Mouse (Mus musculus): ENCODE measurements around the gene Vsig10l.

Gene Vsig10l

DNA sequence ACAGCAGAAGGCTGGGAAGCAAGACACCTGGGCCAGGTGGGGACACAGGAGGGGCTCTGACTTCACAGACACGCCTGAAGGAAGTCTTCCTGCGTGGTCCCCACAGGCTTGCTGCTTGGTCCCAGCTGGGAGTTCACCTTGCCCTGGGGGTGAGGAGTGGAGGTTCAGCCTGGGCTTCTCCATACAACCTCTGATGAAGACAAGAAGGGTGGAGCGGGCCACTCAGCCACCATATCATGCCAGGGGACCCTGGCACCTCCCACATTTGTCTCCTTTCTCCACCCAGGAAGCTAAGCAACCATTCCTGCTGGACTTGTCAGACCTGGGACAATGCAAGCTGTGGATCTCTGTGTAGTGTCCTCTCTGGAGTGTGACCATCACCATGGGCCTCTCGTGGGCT, at the start of gene Vsig10l:
Gene Vsig10l (plus strand): TSS at position 301 of the 400 bp plus-strand sequence.
- no peak for DNase-seq

- DNase-seq, result no peak
Observed at GRCm38 (mm10) chr7:43417298-43417697, 45.7 kb upstream of the Vsig10l start.

DNA sequence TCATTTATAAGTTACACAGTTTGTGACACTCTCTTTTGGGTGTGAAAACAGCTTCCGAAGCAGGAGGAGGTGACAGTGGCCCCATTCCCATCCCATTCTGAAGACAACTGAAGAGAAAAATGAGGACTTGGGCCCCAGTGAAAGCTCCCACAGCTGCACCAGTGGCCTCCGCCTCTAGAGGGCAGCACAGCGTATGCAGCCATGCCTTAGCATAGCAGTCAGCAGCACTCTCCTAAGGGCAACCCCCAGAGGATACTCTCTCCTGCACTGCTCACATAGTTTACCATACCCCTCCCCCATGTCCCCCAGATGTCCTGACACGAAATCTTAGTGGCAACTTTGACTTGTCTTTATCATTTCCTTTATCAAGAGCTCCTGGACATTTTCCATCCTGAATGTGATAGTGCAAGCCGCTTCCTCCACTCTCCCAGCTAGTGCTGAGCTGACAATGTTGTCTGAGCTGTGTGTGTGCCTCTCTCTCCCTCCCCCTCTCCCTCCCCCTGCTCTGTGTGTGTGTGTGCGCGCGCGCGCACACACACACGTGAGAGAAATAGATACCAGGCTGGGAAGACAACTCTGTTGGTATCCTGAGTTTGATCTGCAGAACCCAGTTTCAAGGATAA, 39.8 kb upstream of the Vsig10l start:
- DNase-seq, result peak; percentile 89

GRCm38 (mm10) chr7:43423991-43424625, 38.8 kb upstream of the Vsig10l start:
- no peak for DNase-seq

- DNase-seq, result no peak
Observed at GRCm38 (mm10) chr7:43427406-43427805, 35.5 kb upstream of the Vsig10l start, which contains the start of gene Lim2. Gene Lim2, plus strand, starts transcription at chr7:43427670.

- no peak for DNase-seq
Observed at GRCm38 (mm10) chr7:43429500-43429899, 33.5 kb upstream of the Vsig10l start.

DNA sequence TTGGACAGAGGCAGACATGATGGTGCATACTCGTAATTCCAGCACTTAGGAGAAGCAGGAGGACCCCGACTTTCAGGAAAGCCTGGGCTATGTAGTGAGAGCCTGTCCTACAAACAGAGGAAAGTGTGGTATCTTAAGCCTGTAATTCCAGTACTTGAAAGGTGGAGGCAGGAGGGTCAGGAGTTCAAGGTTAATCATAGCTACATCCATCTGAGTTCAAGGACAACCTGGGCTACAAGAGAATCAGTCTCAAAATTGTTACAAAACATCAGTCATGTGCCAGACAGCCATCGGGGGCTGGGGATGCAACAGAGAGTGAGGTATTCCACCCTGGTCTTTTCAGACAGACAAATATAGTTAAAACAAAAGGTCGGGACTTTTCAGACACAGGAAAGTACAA, 30.1 kb upstream of the Vsig10l start:
- DNase-seq, result no peak

- no peak for DNase-seq
Observed at GRCm38 (mm10) chr7:43434676-43435075, 28.3 kb upstream of the Vsig10l start.

DNA sequence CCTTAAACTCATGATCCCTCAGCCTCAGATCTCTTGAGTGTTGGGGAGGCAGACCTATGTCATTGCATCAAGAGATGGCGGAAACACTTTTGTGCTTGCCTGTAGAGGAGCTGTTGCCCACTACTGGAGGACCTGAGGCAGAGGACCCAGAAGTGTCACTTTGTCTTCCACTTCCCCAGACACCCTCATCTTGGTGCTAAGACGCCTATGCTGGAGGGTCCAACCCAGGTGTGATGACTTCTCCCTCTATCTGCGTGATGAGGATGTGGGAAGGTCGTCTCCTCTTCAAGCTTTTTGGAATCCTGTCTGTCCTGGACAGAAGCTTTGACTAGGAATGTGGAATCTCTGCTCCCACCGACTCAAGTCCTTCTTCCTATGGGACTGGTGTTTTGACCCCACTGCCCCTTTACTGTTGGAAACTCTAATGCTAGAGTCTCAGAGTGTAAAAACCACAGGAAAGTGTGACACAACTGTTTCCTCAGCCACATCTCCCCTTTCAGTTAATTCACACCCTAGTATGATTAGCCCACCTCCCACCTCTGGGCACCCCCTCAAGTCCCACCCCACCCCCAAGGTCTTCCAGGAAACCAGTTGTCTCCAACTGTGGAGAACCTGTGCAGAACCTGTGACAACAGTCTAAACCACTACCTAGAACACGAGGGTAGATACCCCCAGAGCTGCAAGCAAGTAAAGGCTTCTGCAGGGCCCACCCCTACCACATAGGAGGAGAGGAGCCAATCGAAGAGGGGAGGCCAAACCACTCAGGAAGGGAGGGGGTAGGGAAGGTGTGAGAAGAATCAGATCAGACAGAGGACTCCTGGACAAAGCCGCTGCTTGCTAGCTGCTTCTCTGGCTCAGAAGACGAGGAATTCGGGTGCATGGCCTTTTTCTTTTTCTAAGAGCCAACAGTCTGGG, 26.4 kb upstream of the Vsig10l start, which contains the start of gene Nkg7:
Gene Nkg7 (plus strand): TSS at position 733 of the 915 bp plus-strand sequence.
- DNase-seq, result no peak

DNA sequence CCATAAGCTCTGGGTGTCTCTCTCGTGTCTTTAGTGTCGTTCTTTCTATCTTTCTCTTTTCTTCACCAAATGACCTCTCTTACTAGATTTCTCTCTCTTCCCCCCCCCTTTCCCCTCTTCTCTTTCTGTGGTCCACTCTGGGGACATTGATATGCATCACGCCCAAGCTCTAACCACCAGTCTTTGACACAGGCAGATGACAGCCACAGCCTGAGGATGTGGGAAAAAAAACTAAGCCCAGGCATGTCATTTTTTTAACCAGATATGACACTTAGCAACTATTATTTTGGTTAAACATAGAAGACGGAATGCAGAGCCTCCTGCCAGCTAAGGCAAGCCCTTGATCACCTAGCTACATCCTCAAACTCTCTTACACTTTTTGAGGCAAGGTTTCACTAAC, 24.3 kb upstream of the Vsig10l start:
- DNase-seq, result no peak

GRCm38 (mm10) chr7:43440482-43440881, 22.5 kb upstream of the Vsig10l start, which contains the start of gene Cldnd2:
Gene Cldnd2, plus strand, starts transcription at chr7:43440782.
- DNase-seq, result no peak

GRCm38 (mm10) chr7:43441071-43441470, 21.9 kb upstream of the Vsig10l start:
- DNase-seq, result no peak

- no peak for DNase-seq
Observed at GRCm38 (mm10) chr7:43442684-43443083, 20.3 kb upstream of the Vsig10l start.

- DNase-seq, result peak; percentile 59
Observed at GRCm38 (mm10) chr7:43443126-43443916, 19.6 kb upstream of the Vsig10l start.

DNA sequence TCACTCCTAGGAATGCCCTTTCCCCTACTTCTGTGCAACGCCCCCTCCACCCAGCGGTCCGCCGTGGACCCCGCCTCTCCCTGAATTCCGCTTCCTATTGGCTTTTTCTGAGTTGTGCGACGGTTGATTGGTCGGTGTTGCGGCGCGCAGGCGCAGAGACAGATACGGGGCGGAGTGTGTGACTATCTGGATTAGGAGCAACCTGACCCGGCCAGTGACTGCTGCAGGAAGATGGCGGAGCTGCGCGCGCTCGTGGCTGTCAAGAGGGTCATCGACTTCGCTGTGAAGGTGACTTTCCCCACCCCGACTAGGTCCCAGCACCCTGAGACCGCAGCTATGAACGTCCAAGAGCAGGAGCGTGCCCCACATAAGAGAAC, 19.0 kb upstream of the Vsig10l start, which contains the start of the genes Etfb and Gm45233:
Gene Etfb (plus strand): TSS at position 167 of the 377 bp plus-strand sequence.
Gene Gm45233 (plus strand): TSS at position 212 of the 377 bp plus-strand sequence.
- DNase-seq, result peak; percentile 91

DNA sequence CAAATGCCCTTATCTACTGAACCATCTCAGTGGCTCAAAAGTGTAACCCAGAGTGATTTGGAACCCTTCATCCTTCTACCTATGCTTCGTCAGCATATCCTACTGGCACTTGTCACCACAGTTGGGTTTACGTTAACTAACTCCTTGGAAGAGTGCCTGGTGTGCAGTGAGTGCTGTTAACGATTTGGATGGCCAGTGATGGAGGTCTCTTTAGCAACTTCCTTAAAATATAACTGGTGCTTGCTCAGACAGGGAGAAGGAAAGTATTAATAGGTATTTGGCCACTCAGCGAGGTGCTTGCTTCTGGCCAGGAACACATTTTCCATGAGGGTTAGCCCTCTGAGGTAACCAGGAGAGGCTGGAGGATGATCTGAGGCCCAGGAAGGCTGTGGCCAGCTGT, 15.2 kb upstream of the Vsig10l start:
- DNase-seq, result no peak

DNA sequence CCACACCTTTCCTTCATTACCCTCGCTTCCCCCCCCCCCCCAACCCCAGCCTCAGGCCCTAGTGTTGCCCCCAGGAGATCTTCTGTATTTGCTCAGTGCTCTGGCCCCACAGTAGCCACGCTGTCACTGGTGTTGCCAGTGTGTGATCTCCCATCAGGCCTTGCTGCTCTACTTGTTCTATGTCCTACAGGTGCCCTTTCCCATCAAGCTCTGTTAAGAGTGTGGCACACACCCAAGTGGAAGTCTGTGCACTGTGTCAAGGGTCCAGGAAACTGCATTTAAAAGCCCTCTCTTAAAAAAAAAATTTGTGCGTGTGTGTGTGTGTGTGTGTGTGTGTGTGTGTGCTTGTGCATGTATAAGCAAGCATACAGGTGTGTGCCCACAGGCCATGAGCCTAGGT, 14.7 kb upstream of the Vsig10l start:
- no peak for DNase-seq

DNA sequence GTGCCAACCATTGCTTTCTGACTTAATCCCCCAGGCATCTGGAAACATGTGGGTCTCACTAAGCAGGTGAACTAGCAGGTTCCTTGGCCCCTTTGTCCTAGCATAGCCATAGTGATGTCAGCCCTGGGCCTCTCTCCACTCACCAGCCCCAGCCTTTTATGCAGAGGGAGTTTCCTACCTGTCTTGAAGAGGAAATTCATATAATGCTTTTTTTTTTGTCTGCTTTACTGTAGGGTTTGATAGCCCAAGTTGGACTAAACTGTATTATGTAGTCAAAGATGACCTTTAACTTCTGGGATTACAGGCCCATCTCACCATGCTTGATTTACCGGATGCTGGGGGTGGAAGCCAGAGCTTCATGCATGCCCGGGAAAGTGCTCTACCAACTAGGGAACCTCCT, 13.1 kb upstream of the Vsig10l start:
- DNase-seq, result no peak

DNA sequence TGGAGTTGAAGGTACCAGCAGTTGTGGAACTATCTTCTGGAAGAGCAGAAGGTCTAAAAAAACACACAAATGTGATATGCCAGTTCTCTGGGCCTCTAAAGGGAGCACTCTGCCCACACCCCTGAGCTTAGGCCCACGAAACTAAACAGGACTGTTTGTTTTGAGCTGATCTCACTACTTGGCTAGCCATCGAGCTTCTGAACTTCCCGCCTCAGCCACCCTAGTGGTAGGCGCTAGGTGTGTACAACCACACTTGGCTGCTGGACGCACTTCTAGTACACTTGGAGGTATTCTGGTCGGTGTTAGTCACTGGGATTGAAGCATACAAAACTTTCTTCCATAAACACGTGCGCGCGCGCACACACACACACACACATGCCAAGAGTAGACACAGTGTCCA, 11.2 kb upstream of the Vsig10l start:
- DNase-seq, result no peak

DNA sequence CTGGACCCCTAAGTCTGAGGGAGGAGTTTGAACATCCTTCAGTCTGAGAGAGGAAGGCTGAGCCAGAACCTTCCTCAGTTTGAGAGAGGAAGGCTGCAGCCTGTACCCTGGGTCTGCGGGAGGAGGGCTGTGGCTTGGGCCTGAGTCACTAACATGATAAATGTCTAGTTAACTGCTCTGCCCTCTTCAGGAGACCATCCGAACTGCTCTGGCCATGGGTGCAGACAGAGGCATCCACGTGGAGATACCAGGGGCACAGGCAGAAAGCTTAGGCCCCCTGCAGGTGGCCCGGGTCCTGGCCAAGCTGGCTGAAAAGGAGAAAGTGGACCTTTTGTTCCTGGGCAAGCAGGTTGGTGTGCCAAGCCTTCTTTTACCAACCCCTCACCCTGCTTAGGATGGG, 10.3 kb upstream of the Vsig10l start:
- DNase-seq, result no peak

GRCm38 (mm10) chr7:43453599-43454355, 9.2 kb upstream of the Vsig10l start:
- DNase-seq, result no peak

DNA sequence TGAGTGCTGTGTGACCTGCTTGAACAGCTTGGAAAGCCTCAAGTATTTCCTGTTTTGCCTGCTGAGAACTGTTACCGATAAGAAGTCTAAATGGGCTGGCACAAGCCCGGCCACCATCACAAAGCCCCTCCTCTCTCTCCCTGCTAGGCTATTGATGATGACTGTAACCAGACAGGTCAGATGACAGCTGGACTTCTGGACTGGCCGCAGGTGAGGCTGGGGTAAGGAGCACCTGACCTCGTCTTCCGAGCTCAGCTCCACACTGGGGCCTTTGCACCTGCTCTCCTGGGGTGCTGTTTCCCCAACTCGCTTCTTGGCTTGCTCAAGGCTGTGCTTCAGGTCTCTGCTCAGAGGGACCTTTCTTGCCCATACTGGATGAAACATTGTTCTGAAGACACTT, 8.6 kb upstream of the Vsig10l start:
- no peak for DNase-seq
